Mouse (Mus musculus) heart, adult 2 months (tissue): ENCODE measurements at regions not wholly inside any gene's neighbourhood (a gene's known extent, or its start where the extent isn't known, plus 50 kb on each side); places are given as distances from the start of the nearest gene placed in this dataset.
A peak's percentile ranks its signal among the peaks of the same experiment; 100 is the strongest.

Source experiments
- DNase-seq, 2 experiments: peaks; one replicate each; pipeline ENCODE4 v3.0.0; 2021
- H3K27ac ChIP-seq: fragments of 200-600 bp; 2 replicates; pipeline ENCODE4 v1.8.1; 2022
- H3K27me3 ChIP-seq: fragments of 200-500 bp; 2 replicates; pipeline ENCODE4 v1.6.1; 2012; ENCODE audit warnings: mild to moderate bottlenecking, low read length, inconsistent platforms, mixed read lengths; ENCODE audit not compliant: control insufficient read depth, insufficient read depth
- H3K36me3 ChIP-seq: fragments of 200-500 bp; 2 replicates; pipeline ENCODE4 v1.6.1; 2012; ENCODE audit warnings: low read length, inconsistent platforms; ENCODE audit not compliant: control insufficient read depth, insufficient read depth
- H3K4me1 ChIP-seq: fragments of 200-500 bp; 2 replicates; pipeline ENCODE4 v1.6.1; 2011; ENCODE audit warnings: low read length; ENCODE audit not compliant: control insufficient read depth, insufficient read depth
- H3K4me3 ChIP-seq: fragments of 200-600 bp; 2 replicates; pipeline ENCODE4 v1.8.1; 2022
- H3K79me2 ChIP-seq: fragments of 200-500 bp; replicated peaks from 2 replicates; pipeline ENCODE4 v1.6.1; 2012; ENCODE audit warnings: mild to moderate bottlenecking, inconsistent platforms, low read length, moderate library complexity, mixed read lengths; ENCODE audit not compliant: control insufficient read depth, insufficient read depth
- H3K9ac ChIP-seq: fragments of 200-500 bp; 2 replicates; pipeline ENCODE4 v1.6.1; 2012; ENCODE audit warnings: low read depth, mild to moderate bottlenecking, control low read depth, inconsistent platforms, low read length, mixed read lengths
- CTCF ChIP-seq: fragments of 200-600 bp; IDR thresholded peaks from 2 replicates; pipeline ENCODE4 v1.8.1; 2022; ENCODE audit warnings: antibody characterized with exemption, mild to moderate bottlenecking, moderate library complexity
- EP300 ChIP-seq: fragments of 200-500 bp; IDR thresholded peaks from 2 replicates; pipeline ENCODE4 v1.6.1; 2011; ENCODE audit warnings: low read depth, low read length, control low read depth; ENCODE audit not compliant: insufficient read depth
- POLR2A ChIP-seq: fragments of 200-500 bp; IDR thresholded peaks from 2 replicates; pipeline ENCODE4 v1.6.1; 2011; ENCODE audit warnings: mild to moderate bottlenecking, low read depth, low read length, control low read depth; ENCODE audit not compliant: insufficient read depth
- WGBS: fragments of 180-500 bp; shearing (Covaris S2); methylation state at CpG from one replicate; pipeline ENCODE4 v1.1.7; 2018; 5-methylcytosine and 5-hydroxymethylcytosine counted together
- intact Hi-C: fragments of 180-260 bp; cut with DNase I; formaldehyde crosslinking; loops from one replicate; pipeline ENCODE4 v1.15.1; 2025

- Histone ChIP-seq H3K79me2 (no peaks in the 10 kb centered on the region), H3K4me3 (peak overlapping the region; percentile 3; the same call in 1 of the 2 replicates)
Observed at GRCm38 (mm10) chr5:100217178-100218035, 57.8 kb upstream of the Tmem150c start.

GRCm38 (mm10) chr5:100213901-100214300 is 54.3 kb upstream of the Tmem150c start:
- H3K27ac ChIP-seq, result no peak overlapping the region
- no peaks in the 10 kb centered on the region for H3K4me1 ChIP-seq
- H3K79me2 ChIP-seq, result no peaks in the 10 kb centered on the region
- intact Hi-C loops, result no loop called here
- no peak for DNase-seq
- no peak overlapping the region for H3K9ac ChIP-seq
- no peaks in the 10 kb centered on the region for H3K36me3 ChIP-seq
- no peak overlapping the region for H3K4me3 ChIP-seq
- 83% methylated on average over 8 of the region's 8 CpGs for WGBS
- TF ChIP-seq CTCF (no peak), POLR2A (no peak), EP300 (no peak)
- H3K27me3 ChIP-seq, result no peaks in the 10 kb centered on the region

More at GRCm38 (mm10) chr5:100217178-100218035, 57.8 kb upstream of the Tmem150c start:
- peak in 1 of 2 experiments; percentile 11 for DNase-seq
- H3K27me3 ChIP-seq, result no peaks in the 10 kb centered on the region
- WGBS, result 29% methylated on average over 17 of the region's 17 CpGs
- TF ChIP-seq CTCF, result no peak
- TF ChIP-seq EP300, result no peak
- TF ChIP-seq POLR2A, result no peak
- no peak overlapping the region for H3K9ac ChIP-seq
- H3K27ac ChIP-seq, result peak overlapping the region; percentile 33; the same call in 1 of the 2 replicates
- intact Hi-C loops, result no loop called here
- no peaks in the 10 kb centered on the region for H3K4me1 ChIP-seq
- H3K36me3 ChIP-seq, result no peaks in the 10 kb centered on the region

GRCm38 (mm10) chr5:100210708-100211107 is 51.1 kb upstream of the Tmem150c start:
- TF ChIP-seq POLR2A, result no peak
- TF ChIP-seq EP300, result no peak

More at GRCm38 (mm10) chr5:100210708-100211107, 51.1 kb upstream of the Tmem150c start:
- Histone ChIP-seq H3K4me3 (no peak overlapping the region), H3K27ac (no peak overlapping the region), H3K27me3 (no peaks in the 10 kb centered on the region), H3K79me2 (no peaks in the 10 kb centered on the region), H3K4me1 (no peaks in the 10 kb centered on the region), H3K9ac (no peak overlapping the region), H3K36me3 (no peaks in the 10 kb centered on the region)
- 83% methylated on average over 5 of the region's 5 CpGs for WGBS
- DNase-seq, result no peak
- intact Hi-C loops, result no loop called here
